Mouse (Mus musculus): Measurements from ENCODE around the gene Kat6b.
"Not testable (repeated sequence)": the region's sequence is repeated elsewhere in the genome, so short reads cannot be mapped to it uniquely, and the experiment has no call there.

Kat6b gene

GRCm38 (mm10) chr14:21484199-21484598 is 3.0 kb downstream of the Kat6b start:
- in situ Hi-C loops (cut with MboI; ENCODE audit: low sequenced_read_pairs), result no loop called here

DNA sequence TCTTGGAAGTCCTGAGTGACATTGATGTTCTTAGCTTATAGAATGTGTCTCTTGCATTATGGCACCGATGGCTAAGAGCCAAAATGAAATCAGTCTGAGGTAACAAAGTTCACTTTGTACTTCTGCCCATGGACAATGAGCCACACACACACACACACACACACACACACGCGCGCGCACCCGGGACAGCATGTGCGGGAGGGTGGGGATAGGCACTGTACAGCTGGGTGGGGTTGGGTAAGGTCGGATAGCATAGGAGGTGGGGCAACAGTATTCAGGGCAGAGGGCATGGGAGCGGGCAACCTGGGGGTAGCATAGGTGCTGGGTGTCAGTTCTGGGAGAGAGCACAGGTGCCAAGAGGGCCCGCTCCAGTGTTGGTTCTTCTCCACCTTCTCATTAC is 3.5 kb downstream of the Kat6b start:
- in situ Hi-C loops (cut with MboI; ENCODE audit: low sequenced_read_pairs), result no loop called here

DNA sequence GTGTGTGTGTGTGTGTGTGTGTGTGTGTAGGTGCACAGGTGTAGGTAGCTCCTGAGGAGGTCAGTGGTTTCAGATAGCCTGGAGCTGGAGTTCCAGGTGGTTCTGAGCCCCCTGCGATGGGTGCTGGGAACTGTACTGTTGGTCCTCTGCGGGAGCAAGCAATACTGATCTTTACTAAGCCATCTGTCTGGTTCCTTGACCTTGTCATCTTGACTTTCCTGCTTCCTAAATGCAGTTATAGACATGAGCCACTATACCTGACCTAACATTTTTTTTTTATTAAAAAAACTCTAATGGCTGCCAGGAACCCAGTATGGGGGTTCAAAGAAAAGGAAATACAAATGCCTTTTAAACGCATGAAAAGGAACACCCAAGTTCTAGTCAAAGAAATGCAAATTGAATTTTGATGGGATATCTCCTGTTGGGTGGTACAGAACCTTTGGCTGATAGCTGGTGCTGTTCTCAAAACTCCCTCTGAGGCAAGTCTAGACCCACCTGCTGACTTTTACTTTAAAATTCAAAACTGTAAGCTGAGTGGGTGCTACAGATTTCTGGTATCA is 4.8 kb downstream of the Kat6b start:
- in situ Hi-C loops (cut with MboI; ENCODE audit: low sequenced_read_pairs), result no loop called here

DNA sequence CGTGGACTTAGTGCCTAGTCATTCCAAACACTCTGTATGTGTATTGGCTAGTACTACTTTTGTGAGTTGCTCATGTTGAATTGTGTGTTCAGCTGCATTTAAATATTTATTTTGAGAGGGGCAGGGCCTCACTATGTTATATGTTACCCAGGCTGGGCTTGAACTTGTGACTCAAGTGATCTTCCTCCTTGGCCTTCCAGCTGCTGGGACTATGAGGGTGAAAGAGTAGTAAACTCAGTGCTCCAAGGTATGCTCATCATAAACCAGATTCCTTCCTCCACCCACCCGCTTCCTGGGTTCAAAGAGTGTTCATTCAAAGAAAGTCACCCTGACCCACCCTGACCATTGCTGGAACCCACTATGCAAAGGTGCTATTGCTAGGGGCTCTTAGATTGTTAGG is 5.9 kb downstream of the Kat6b start:
- in situ Hi-C loops (cut with MboI; ENCODE audit: low sequenced_read_pairs), result not testable (repeated sequence)

DNA sequence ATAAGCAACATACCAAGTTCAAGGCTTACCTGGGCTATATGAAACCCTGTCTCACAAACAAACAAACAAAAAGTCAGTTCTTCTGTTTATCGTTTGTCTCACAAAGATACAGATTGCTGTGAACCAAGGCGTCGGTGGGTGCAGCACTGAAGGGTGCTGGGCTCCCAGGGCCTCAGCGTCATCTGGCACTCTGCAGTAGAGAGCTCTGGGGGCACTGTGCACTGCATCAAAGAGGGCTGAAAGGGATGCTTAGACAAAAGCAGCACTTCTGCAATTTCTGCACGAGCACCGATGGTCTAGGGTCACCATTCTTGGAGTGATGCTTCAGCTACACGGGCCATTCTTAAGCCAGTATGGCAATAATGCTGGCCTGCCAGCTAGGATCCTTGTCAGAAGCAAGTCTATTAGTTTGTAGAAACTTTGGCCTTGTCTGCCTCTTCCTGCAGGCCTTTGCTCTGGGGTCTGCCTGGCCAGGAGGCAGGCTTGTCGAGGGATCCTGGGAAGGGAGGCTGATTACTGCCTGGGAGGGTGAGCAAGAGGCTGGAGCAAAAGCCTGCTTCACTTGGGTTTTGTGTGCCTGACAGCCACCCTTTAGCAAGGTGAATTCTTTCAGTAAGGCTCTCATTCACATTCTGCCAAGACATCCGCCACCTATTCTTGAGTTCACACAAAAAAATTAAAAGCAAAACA is 7.3 kb downstream of the Kat6b start:
- in situ Hi-C loops (cut with MboI; ENCODE audit: low sequenced_read_pairs), result not testable (repeated sequence)

- in situ Hi-C loops (cut with MboI; ENCODE audit: low sequenced_read_pairs), result no loop called here
Observed at GRCm38 (mm10) chr14:21489116-21489485, 7.9 kb downstream of the Kat6b start.

GRCm38 (mm10) chr14:21490141-21490540 is 8.9 kb downstream of the Kat6b start:
- in situ Hi-C loops (cut with MboI; ENCODE audit: low sequenced_read_pairs), result no loop called here

DNA sequence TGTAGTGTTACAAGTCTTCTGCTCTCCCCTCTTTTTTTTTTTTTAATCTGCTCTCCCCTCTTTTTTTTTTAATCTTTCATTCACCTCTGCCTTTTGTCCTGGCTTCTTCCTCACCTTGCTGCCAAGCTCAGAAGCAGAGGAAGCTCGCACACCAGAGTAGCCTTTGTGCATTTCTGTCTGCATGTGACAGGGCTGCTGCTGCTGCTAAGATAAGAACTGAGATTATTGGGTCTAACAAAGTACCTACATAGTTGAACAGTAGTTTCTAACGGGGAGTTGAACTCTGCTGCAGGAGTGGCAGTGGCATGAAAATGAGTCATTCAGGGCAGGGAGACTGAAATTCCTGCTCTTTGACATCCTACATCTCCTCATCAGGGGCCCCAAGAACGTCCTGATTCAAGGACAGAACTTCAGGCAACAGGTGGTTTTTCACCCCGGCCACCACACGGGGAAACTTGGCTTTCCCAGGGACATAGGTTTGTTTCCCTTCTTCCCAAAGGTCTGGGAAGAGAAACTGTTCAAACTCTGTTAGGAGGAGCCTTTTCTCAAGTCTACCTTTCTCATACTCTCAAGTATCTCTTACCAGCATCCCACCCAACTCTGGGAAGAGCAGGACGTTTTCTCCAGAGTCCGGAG is 17.2 kb downstream of the Kat6b start:
- in situ Hi-C loops (cut with MboI; ENCODE audit: low sequenced_read_pairs), result no loop called here

DNA sequence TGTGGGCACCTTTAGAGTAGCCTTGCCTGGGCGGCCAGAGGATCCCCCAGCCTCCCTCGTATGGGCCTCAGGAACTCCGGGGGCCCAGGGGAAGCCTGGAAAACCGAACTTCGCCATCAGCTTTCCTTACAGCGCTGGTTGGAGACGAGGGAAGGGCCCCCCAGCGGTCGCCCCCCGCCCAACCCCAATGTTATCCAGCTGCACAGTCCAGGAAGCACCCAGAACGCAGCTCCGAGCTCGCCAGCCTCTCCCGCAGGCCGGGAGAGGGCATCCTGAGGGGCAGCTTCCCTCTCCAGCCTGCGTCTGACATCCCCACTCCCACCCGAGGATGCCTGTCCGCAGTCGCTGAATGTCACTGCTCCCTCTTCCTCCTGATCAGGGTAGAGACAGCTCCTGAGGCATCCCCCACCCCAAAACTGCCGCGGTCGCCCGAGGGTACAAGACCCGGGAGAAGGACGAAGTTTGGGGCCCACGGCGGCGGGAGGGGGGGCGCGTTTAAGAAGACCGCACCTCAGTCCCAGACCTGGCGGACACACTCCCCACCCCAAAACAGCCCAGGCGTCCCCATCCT is 17.9 kb downstream of the Kat6b start:
- in situ Hi-C loops (cut with MboI; ENCODE audit: low sequenced_read_pairs), result no loop called here

GRCm38 (mm10) chr14:21499631-21500153 is 18.5 kb downstream of the Kat6b start:
- in situ Hi-C loops (cut with MboI; ENCODE audit: low sequenced_read_pairs), result no loop called here

- in situ Hi-C loops (cut with MboI; ENCODE audit: low sequenced_read_pairs), result no loop called here
Observed at GRCm38 (mm10) chr14:21500154-21501047, 19.2 kb downstream of the Kat6b start.

GRCm38 (mm10) chr14:21501048-21501657 is 19.9 kb downstream of the Kat6b start:
- in situ Hi-C loops (cut with MboI; ENCODE audit: low sequenced_read_pairs), result no loop called here

DNA sequence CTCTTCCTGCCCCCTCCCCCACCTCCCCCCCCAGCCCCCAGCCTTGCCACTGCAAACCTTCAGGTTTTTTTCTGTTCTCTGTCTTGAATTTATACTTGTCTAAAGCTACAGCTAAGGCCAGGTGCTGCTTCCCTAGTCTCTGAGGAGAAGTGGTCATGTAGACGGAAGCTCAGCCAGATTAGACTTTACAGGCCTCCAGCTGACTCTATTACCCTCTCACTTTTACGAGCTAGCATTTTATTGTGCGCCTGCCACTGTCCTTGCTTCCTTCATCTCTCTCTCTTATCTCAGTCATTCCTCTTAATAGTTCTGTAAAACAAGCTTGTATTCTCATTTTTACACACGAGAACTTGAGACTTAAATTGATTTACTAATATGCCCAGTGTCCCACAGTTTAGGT is 23.8 kb downstream of the Kat6b start:
- in situ Hi-C loops (cut with MboI; ENCODE audit: low sequenced_read_pairs), result no loop called here

DNA sequence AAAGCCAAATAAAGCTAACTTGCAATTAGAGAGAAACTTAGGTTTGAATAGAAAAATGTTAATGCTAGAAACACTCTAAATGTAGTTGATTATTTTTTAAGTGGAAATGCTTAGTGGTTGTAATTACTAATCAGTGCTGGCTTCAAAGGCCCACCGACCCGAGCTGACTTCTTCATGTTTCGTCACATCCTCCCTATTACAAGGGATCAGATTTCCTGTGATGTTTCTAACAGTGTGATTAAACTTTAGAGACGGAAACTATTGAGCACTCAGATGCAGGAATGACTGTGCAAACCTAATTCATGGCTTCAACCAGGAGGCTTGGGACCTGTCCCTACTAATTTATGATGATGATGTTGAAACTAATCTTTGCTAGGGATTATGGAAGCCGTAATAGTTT is 25.8 kb downstream of the Kat6b start:
- in situ Hi-C loops (cut with MboI; ENCODE audit: low sequenced_read_pairs), result no loop called here

DNA sequence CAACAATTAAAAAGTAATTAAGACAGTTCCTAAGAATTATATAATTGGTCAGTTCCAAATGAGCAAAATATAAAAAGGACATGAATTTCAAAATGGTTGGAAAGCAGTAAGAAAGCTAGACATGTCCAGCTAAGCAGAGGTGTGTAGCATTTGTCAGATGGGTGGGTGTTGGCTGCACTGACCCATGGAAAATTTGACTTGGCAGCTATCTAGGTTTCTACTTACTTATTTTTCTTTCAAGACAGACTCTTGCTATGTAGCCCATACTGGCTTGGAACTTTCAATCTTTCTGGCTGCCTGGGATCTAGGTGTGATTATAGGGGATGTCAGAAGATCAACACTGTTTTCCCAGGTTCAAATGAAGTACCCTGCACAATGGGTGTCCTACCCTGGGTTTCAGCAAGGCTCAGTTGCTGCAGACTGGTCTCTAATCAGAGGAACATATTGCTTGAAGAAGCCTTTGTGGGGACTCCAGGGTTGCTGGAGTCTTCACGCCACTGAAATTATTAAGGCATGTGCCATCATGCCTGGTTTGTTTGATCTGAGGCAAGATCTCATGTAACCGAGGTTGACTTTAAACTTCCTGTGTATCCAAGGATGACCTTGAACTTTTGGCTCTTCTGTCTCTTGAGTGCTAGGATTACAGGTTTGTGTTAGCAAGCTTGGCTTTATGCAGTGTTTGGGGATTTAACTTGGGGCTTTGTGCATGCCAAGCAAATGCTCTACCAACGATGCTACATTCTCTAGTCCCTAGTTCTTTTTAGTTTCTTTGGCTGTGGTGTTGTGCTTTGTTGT is 28.1 kb downstream of the Kat6b start:
- in situ Hi-C loops (cut with MboI; ENCODE audit: low sequenced_read_pairs), result no loop called here

DNA sequence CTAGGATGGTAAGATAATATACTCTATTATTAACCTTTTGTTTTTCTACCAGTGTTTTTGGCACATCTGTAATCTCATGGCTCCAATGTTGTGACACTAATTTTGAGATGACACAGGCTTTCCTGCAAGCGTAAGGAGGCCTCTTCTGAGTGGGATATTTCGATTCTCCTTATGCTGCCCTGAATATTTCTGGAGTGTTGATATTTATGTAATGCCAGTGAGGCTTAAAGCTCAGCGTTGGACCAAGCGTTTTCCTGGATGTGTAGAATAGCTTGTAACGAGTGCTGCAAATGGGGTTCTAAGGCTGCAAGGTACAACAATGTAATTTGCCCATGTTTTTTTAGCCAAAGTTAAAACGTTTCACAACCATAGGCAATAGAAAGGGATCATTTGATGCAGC is 30.2 kb downstream of the Kat6b start:
- in situ Hi-C loops (cut with MboI; ENCODE audit: low sequenced_read_pairs), result no loop called here

GRCm38 (mm10) chr14:21515505-21515904 is 34.3 kb downstream of the Kat6b start:
- in situ Hi-C loops (cut with MboI; ENCODE audit: low sequenced_read_pairs), result no loop called here

- in situ Hi-C loops (cut with MboI; ENCODE audit: low sequenced_read_pairs), result no loop called here
Observed at GRCm38 (mm10) chr14:21519307-21519706, 38.1 kb downstream of the Kat6b start.

GRCm38 (mm10) chr14:21520496-21520895 is 39.3 kb downstream of the Kat6b start:
- in situ Hi-C loops (cut with MboI; ENCODE audit: low sequenced_read_pairs), result no loop called here

GRCm38 (mm10) chr14:21521496-21521895 is 40.3 kb downstream of the Kat6b start:
- in situ Hi-C loops (cut with MboI; ENCODE audit: low sequenced_read_pairs), result not testable (repeated sequence)
